Mouse (Mus musculus): ENCODE data around the gene Rap1gap.

Gene Rap1gap

DNA sequence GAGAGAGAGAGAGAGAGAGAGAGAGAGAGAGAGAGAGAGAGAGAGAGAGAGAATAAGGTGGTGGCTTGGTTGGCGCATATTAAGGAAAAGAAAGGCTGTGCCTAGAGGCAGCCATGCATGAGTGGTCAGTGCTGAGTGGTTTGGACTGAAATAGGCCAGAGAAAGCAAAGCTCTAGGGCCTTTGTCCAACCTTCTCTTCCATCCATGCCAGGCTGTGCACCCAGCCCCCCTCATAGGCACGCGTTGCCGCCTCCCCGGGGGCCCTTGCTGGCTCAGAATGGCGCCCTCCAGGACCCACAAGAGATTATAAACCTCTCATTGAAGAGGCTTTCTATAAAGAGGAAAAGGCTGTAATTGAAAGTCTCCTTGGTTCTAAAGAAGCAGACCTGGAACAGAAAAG, 3.0 kb upstream of the Rap1gap start:
- DNase-seq (ENCODE audit: low read depth, low spot score), result no peak

DNA sequence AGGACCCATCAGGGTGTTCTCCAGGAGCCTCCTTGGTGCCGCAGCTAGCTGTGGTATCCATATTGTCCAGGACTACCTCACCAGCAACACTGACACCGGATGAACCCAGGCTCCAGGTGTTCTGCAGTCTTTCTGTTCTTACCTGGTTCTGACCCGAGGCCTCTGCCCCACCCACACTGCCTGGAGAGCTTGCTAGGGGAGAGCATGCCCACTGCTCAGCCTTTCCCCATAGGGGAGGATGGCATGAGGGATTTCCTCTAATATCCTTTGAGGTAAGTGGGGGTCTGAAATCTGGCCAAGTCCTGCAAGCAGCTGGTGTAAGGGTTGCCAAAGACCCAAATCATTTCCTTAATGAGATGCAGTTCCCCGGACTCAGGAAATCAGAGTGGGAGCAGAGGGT, 1.0 kb upstream of the Rap1gap start:
- no peak for DNase-seq (ENCODE audit: low read depth, low spot score)

DNA sequence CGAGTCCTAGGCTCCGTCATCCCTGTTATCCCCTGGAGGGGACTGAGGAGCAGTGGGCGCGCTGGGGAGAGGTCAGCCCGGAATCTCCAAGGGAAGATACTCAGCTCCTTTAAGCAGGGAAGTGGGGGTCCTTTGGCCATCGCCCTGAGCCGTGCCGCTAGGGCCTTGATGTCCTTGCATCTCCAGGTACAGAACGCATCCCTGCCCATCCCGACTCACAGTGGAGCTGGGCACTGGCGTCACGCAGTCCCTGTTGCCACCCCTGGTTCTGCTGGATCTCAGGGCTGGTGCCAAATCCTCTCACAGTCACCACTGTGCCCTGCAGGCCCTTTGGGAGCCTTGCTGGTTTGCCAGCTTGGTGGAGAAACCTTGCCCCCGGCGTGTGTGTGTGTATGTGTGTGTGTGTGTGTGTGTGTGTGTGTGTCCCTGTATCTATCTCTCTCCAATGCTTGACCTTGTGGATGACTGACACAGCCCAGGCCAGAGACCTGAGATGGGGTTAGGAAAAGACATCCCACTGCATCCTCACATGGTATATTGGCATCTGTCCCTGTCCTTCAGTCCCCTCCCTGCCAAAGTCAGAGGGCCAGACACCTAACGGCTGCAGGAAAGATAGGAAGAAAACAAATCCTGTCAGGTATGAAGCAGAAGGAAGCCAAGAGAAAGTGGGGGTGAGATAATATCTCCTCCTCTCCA, 602 bp downstream of the Rap1gap start:
- DNase-seq (ENCODE audit: low read depth, low spot score), result no peak

DNA sequence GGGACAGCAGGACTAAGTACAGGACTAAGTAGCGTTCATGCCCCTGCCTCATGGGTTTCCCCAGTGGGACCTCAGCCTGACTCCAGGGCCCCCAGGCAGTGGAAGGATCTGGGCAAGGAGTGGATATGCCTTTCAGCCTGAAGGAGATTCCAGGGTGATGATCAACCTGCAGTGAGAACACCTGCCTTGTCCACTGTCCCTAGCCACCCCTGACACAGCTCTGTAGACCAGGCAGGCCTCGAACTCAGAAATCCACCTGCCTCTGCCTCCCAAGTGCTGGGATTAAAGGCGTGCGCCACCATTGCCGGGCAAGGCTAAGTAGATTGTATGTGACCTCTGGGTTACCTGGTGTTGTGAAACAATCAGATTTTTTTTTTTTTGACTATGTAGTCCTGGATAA, 1.3 kb downstream of the Rap1gap start:
- DNase-seq (ENCODE audit: low read depth, low spot score), result no peak

DNA sequence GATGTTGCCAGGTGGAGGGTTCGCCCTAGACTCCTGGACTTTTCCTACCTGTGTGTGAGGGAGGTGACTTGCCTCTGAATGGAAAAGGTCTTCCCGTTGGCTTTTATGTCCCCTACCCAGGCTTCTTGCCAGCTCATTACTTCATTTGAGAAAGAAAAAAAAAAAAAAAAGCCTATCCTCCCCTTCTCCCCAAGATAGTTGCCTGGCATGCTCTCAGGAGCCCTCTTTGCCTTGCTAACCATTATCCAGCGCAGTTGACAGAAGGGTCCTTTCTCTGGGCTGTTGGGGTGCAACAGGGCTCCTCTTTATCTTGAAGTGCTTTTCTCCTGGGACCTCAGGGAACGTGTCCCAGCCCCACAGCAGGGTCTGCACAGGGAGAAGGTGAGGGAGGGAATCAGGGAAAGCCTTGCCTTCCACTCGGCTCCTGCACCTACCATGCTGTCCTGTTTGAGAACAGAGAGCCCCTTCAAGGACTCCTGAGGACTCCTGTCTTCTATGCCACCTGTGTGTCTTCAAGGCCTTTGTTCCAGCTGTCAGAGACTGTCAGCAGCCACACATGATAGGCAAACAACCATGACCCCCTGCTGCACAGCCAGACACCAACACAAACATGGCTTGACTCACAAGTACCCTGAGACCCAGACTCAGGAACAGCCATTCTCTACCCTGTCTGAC, 1.9 kb downstream of the Rap1gap start:
- DNase-seq (ENCODE audit: low read depth, low spot score), result no peak

DNA sequence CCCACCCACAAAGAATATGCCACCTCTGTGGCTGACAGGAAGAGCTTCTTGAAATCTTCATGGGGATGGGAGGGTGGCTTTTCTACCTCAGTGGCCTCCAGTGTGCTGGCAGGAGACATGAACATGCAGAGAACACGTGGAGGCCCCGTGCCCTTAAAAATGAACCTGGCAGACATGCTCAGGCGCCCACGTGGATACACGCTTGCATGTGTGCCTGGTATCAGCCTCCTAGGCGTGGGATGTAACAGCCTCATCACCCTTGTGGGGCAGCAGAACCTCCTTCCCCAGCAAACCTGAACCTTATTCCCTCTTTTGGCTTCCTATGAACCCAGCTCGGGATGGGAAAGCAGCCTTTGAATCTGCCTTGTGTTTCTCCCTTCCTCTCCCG, 2.4 kb downstream of the Rap1gap start:
- DNase-seq (ENCODE audit: low read depth, low spot score), result no peak

DNA sequence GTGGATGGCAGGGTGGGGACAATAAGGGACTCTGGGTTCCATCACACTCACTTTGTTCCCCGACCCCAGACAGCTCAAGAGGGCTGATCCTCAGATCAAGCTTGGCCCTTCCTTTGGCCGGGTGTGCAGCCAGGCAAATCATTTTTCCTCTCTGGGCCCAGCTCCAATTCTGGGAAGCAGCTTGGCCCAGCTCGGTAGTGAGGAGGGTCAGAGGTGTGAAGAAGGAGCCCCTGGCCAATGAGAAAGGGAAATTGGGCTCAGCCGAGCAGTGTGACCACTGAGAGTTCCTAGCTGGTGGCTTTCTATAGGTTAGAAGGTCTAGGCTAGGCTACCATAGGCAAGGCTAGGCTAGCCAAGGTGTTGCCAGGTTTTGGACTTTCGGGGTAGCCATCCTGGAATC, 3.2 kb downstream of the Rap1gap start:
- no peak for DNase-seq (ENCODE audit: low read depth, low spot score)

DNA sequence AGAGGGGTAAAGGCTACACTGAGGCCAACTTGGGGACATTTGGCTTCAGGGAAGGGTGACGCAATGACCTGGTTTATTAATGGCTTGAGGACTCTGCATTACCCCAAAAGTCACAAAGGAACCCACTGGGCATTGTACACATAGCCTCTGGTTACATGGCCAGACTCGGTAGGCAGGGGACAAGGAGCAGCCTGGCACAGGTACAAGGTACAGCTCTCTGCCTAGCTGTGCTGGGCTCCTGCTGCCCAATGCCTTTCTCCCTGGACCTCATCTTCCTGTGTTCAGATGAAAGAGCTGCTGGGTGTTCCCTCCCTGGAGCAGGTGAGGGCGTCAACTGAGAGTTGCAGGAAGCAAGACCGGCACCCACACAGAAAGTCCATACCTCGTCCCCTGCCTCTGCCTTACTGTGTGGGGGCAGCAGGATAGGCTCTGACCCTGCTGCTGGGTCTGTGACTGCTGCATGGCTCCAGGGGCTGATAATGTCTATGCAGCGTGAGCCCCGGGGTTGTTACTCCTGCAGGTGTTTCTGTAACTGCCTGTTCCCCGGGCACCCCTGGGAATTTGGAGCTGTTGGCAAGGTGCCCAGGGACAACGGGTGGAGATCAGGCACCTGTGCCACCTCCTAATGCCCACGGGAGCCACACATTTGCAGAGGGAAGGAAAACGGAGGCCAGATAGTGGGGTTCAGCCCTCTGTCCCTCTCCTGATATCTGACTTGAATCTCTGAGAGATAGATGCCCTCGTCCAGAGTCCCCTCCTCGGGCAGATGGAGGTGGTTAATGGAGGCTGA, 7.4 kb downstream of the Rap1gap start:
- no peak for DNase-seq (ENCODE audit: low read depth, low spot score)

DNA sequence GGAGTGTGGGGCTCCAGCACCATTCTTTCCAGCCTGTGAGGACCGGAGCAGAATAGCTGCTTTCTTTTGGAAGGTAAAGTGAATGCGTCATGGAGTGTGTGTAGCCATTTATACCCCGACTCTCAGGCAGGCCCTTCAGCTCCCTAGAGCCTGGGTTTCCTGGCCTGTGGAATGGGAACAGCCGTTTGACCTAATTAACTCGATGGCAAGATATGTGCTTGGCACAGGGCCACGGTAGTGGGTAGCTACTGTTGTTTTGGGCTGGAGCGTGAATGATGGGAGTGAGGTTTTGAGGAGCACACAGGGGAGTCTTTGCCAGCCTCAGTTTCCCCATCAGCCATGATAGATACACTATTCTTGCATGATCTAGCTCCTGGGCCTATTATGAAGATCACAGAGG, 11.0 kb downstream of the Rap1gap start:
- no peak for DNase-seq (ENCODE audit: low read depth, low spot score)

DNA sequence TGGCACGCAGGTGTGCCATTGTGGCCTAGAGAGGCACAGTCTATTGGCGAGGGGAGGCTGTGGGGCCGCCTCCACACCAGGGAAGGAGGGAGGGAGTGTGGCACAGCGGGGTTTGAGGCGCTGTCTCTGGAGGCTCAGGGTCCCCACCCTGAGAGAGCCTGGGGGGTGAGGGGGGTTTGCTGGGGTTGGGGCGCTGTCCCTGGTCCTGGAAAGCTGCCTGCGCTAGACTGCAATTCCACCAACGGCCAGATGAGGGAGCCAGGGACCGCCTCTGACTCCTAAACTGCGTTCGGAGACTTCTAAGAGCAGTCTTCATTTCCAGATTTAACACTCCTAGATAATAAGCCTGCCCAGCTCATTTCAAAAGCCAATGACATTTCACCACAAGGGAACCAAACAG, 11.5 kb downstream of the Rap1gap start:
- peak; percentile 54 for DNase-seq (ENCODE audit: low read depth, low spot score)

DNA sequence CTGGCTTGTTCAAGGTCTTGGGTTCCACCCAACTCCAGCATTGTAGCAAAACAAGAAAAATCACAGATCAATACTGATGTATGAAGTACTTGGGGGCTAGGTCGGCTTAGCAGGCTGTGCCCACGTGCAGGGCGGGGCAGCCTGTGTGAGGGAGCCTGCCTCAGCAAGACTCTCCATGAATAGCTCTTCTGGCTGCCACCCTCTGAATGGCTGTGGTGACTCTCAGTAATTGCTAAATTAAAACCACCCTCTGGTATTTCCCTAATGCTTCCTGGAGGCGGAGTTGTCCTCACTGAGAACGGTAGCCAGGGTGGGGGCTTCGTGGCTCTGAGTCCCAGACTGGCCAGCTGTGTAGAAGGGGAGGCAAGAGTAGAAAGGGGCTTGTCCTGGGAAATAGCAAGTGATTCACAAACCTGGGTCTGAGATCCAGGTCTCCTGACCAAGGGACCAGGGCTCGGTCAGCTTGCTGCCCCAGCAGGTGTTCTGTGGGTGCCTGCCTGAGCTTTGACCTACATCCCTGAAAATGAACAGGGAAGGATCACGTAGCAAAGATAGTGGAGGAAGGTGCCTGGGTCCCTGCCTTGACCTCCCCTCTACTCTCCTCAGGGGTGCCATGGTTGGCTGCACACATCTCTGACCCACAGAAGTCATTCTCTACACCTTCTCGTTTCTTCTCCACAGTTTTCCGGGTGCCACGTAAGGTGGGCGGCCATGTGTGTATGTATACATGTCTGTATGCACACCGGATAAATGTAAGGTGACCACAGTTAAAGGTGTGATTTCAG, 12.4 kb downstream of the Rap1gap start:
- no peak for DNase-seq (ENCODE audit: low read depth, low spot score)

DNA sequence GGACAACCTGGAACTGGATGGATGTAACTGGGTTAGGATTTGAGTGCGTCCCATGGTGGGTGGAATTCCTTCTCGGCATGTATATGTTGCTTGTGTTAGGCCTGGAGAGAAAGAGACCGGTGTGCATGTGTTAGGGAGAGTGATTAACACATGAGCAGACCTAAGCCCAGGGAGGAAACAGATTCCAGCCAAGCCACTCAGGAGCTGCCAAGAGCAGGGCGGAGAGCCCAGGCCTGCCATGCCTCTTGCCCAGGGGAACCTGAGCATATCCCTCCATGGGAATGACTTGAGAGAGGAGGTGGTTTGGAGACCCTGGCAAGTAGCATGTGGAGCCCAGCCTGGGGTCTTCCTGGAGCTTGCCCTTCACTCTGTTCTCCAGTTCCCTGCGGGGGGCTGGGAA, 13.4 kb downstream of the Rap1gap start:
- DNase-seq (ENCODE audit: low read depth, low spot score), result no peak

DNA sequence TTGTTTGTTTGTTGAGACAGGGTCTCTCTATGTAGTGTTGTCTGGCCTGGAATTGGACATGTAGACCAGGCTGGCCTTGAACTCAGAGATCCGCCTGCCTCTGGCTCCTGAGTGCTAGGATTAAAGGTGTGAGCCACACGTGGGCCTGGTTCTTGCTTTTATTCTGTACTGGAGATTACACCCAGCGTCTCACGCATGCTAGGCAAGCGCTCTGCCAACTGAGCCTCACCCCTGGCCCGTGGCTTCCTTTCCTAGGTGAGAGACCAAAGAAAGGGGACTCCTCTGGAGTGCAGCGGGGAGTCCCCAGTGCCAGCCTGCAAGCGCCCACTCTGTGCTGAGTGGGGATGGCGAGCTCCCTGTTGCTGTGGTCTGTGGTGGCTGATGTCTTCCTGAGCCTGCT, 14.0 kb downstream of the Rap1gap start:
- no peak for DNase-seq (ENCODE audit: low read depth, low spot score)

DNA sequence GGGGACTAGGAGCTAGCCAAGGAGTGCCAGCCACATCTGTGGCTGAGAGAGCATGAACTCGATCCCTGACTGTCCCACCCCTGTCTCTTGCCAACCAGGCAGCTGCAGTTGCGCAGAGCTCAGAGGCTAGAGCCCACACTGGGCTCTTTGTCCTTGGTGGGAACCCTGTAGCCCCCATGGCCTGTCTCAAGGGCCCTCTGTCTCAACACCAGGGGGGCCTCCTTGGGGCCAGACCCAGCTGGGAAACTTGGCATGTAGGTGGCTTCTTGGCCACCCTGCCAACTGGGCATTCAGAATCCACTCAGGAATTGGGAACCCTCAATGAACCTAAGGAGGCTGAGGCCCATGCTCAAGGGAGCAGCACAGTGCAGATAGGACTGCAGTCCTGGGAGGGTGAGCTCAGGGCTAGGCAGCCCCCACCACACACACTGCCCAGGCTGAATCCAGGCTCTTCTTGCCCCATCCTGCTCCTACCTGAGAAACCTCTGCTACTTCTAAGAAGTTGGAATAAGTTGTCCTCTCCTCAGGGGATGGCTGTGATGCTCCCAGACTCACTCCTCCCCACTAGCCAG, 15.5 kb downstream of the Rap1gap start:
- no peak for DNase-seq (ENCODE audit: low read depth, low spot score)

DNA sequence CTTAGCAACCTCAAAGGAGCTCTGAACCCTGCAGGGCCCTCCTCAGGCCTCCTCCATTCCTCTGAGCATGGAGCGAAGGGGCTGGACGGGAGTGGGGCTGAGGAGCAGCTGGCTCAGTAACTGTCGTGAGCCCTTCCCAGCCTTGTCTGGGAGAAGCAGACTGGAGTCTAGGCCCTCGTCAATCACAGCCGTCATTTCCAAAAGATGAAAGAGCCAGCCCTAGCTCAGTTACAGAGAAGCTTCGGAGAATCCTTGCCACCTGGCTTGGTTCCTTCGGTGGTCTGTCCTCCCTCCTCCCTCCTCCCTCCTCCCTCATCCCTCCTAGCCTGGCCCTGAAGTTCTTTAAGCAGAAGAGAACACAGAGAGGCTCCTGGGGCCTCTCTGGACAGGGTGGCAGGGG, 16.2 kb downstream of the Rap1gap start:
- no peak for DNase-seq (ENCODE audit: low read depth, low spot score)

DNA sequence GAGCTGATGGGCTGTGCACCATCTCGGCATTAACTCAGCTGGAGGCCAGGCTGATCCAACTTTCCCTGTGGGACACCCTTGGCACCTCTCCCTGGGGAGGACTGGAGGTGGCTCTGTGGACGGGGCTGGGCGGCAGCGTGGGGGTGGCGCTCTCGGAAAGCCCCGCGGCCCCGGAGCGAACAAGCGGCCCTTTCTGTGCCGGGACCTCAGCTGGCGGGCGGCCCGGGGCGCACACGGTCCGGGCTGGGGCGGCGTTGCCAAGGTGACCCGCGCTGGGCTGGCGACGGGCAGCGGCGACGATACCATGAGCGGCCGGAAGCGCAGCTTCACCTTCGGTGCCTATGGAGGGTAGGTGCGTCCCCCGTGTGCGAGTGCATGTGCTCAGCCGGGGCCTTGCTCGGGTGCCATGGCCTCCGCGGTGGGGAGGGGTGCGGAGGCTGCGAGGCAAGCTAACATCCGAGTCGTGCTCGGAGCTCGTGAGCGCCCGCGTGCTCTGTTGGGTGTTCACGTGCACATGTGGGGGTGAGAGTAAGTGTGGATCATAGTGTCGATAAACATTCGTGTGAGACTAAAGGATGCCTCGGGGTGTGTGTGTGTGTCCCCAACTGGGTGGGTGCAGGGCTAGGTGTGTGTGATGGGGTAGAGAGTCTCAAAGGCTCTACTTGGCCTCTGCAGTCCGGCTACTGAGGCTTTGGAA, 17.0 kb downstream of the Rap1gap start:
- no peak for DNase-seq (ENCODE audit: low read depth, low spot score)

DNA sequence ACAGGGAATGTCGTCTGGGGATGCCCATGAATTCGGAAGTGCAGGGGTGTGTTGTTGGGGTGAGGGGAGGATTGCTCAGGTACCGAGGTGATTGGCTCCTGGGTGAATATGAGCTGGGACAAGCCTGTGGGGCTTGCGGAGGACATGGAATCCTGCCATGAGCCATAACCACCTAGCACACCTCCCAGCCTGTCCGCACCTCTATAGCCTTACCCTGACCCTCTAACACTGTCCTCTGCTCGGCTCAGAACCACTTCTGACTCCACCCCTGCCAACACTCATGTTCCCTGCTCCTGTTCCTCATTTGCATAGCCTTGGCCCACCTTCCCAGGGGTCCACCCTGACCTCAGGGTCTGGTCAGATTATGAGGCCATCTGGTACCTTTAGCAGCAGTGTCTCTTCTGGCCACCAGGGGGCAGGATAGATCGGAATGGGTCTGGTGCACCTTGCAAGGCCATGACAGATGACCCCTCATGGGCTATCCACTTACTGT, 18.5 kb downstream of the Rap1gap start:
- DNase-seq (ENCODE audit: low read depth, low spot score), result no peak

DNA sequence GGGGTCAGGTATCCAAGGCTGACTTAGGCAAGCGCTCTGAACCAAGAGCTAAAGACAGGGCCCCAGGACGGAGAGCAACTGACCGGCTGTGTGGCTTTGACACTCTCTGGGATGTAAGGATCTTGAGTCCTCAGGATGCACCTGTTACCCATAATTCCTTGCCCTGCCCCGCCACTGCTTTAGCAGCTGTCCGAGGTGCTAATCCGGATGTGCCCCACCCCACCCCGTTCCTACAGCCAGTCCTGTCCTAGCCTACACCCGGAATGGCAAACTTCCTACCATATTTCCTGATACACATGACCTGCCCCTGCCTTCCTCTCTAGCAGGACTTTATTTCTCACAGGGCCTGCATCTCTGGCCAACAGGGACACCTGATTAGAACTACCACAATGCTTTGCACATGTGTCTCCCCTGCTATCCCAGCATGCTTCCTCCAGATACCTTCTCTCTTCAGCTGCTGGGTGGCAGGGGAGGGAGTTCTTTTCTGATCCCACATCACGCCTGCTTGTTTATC, 20.4 kb downstream of the Rap1gap start:
- peak; percentile 50 for DNase-seq (ENCODE audit: low read depth, low spot score)

DNA sequence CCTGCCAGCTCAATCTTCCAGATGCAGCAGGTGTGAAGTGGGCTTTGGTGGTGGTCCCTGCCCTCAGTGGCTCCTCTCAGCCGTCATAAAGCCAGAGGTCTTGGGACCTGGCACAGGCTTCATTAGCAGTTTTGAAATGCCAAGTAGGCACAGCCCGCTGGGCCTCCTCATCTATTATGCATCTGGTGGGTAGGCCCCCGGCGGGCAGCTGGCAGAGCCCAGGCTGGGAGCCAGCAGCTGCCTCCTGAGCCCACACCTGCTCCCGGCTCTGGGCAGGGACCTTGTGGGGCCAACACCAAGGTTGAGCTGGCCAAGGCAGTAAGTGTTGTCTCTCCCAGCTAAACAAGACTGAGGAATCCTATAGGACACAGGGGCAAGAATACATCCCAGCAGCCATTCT, 21.8 kb downstream of the Rap1gap start:
- DNase-seq (ENCODE audit: low read depth, low spot score), result no peak

DNA sequence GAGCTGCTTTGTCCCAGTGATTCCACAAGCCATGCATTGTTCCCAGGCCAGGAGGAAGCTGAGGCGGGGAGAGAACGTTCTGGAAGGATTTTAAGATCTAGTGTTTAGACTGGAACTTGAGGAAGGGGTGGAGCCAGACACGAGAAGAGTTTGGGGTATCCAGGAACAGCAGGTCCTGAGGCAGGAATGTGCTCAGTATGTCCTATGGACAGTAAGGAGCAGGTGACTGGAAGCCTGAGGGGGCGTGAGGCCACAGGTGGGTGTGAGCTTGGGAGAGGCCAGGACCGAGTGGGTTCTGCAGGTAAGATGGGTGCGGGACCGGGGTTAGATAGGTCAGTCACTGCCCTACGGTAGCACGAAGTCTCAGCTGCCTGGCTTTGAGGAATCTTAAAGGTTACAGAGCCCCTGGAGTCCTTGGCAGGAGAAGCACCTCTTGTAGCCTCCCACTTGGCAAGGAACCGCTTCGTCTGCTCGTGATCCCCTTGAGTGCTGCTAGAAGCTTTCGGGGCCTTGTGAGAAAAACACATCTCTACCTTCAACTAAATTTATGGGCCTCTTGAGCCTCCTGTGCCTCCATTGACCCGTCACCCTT, 22.8 kb downstream of the Rap1gap start:
- DNase-seq (ENCODE audit: low read depth, low spot score), result no peak

Measured in ES-CJ7 (cell line).